Mouse (Mus musculus): ENCODE data around the gene Nyap1.

Nyap1 gene

GRCm38 (mm10) chr5:137770709-137771108 lies 29.3 kb upstream of the Nyap1 start:
- in situ Hi-C loops (cut with MboI, MseI): loop anchor here (10.0 kb wide), 1 partner anchor 476 kb away; the partner anchor contains the start of gene Ufsp1

GRCm38 (mm10) chr5:137768475-137768874 lies 27.1 kb upstream of the Nyap1 start:
- in situ Hi-C loops (cut with MboI, MseI): loop anchor here (10.0 kb wide), 1 partner anchor 244 kb away; no protein-coding TSS in a partner anchor

DNA sequence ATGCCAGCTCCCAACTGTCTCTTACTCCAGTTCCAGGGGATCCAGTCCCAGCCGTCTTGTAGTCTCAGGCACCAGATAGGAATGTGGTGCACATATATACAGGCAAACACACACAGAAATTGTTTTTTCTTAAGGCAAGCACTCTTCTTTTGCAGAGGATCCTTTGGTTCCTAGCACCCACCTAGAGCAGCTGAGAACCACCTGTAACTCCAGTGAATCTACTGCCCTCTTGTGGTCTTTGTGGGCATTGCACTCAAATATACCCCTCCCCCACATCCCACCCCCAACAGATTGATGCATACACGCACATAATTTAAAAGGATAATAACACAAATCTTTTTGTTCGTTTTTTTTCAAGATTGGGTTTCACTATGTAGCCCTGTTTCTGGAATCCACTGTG lies 24.9 kb upstream of the Nyap1 start:
- in situ Hi-C loops (cut with MboI, MseI): loop anchor here (10.0 kb wide), 1 partner anchor 241 kb away; no protein-coding TSS in a partner anchor

GRCm38 (mm10) chr5:137764609-137765340 lies 23.4 kb upstream of the Nyap1 start:
- in situ Hi-C loops (cut with MboI, MseI): loop anchor here (5.0 to 10.0 kb wide), 2 partner anchors 112 to 240 kb away; no protein-coding TSS in a partner anchor

DNA sequence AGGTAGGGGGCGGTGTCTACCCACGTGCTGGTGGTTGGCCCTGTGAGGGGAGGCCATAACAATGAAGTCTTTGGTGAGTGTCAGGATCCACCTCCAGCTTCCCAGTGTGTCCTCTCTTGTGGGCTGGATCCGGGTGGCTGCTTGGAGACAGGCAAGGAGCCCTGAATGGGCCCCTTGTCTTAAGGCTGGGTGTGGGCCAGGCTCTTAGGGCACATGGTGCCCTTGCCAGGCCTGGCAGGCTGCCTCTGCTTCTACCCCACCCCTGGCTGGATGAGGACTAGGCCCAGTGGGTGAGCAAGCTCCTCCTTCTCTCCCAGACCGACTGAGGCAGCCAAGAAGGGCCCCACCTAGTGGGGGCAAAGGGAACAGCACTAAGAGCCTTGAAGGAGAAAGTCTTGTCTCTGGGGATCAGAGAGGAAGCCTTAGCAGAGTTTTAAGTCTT lies 18.6 kb upstream of the Nyap1 start:
- in situ Hi-C loops (cut with MboI, MseI): loop anchor here (5.0 to 10.0 kb wide), 2 partner anchors 108 to 235 kb away; no protein-coding TSS in a partner anchor

- in situ Hi-C loops (cut with MboI, MseI): no loop called here
Observed at GRCm38 (mm10) chr5:137758921-137759534, 17.6 kb upstream of the Nyap1 start.

DNA sequence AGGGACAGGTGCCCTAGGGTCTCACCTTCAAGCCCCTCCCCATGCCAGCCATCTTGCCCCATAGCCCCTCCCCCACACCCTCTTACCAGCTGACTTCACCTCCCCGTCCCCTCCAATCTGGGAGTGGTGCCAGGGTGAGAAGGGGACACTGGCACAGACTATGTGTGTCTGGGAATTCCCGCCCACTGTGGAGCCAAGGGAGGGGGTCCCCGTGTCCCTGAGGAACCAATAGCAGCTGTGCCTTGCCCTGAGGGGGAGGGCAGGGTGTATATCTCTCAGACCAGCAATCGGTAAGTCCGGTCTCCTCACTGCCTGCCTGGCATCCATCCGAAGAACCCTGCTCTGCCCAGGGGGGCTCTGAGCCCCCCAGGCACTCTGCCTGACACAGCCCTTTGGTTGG lies 16.5 kb upstream of the Nyap1 start:
- in situ Hi-C loops (cut with MboI, MseI): no loop called here

GRCm38 (mm10) chr5:137756882-137757661 lies 15.7 kb upstream of the Nyap1 start:
- in situ Hi-C loops (cut with MboI, MseI): no loop called here

DNA sequence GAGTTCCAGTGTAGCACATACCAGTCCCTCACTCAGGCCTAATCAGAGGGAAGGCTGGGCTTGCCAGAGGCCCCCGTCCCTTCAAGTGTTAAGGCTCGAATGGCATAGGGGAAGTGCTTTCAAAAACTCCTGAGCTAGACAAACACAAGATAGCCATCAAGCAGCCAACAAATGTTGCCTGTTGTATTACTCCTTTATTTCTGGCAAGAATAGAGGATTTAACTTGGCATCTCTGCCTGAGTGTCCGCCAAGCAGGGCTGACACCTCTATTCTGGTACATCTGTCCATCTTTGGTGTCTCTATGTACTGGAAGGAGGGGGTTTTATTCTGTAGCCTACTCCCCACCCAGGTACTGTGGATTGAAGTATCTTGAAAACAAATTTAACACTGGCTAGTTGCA lies 14.7 kb upstream of the Nyap1 start:
- in situ Hi-C loops (cut with MboI, MseI): no loop called here

DNA sequence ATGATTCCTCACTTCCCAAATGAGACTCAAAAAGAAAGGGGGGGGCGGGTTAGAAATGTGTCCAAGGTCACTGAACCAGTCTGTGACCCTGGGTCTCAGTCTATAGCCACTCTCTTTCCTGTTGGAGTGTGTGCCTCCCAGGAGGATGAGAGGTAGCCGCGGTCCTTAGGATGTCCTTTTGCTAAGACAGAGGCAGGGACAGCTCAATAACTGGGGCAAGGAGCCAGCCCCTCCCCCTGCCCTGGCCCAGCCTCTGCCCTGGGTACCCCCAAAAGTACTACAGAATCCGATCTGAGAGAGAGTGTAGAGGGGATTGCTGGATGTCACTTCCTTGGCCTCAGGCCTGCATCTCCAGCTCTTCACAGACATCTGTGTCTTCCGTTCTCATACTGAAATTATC lies 14.0 kb upstream of the Nyap1 start:
- in situ Hi-C loops (cut with MboI, MseI): no loop called here

DNA sequence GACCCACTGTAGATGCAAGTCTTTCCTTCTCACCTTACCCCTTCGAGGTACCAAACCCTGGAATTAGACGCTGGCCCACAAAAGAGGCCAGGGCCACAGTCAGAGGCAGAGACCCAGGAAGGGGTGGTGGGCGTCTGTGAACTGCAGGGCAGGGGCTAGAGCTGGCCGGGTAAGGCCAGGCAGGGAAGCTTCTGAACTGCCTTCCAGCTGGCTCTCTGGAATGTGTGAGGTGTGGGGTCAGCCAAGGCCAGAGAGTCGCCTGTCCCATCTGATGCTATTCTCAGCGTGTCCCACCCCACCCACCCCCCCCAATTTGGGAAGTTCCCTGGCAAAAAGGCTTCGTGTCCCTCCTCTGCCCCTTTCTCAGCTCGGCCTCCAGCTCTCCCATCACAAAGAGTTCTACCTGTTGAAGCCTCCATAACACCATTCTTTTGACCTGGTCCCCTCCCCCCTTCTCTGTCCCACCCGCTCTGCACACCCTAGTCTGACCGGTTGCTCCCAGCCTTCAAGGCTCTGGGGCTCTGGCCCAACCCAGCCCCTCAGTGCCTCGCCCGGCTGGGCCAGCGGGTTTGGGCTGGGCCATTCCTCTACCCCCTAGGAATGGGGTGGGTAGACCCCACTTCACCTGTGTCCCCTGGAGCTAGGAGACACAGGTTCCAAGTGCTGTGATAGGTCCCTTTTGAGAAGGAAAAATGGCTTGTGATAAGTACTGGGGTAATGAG lies 11.9 kb upstream of the Nyap1 start:
- in situ Hi-C loops (cut with MboI, MseI): loop anchor here (5.0 kb wide), 1 partner anchor 71 kb away; the partner anchor contains the start of gene Agfg2

DNA sequence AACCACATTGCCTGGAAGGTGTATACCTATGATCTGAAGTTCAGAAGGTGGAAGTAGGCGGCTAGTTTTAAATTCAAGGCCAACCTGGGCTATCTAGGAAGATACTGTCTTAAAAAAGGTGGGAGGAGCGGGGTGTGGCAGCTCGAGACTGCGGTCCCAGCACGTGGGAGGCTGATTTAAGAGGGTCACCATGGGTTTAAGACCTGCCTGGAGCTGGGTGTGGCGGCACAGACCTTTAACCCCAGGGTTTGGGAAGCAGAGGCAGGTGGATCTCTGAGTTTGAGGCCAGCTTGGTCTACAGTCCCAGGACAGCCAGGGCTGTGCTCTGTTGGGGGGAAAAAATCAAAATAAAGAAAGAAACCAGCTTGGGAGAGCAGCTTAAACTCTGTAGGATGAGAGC lies 10.6 kb upstream of the Nyap1 start:
- in situ Hi-C loops (cut with MboI, MseI): loop anchor here (5.0 kb wide), 1 partner anchor 70 kb away; the partner anchor contains the start of gene Agfg2

- in situ Hi-C loops (cut with MboI, MseI): loop anchor here (5.0 kb wide), 1 partner anchor 69 kb away; the partner anchor contains the start of gene Agfg2
Observed at GRCm38 (mm10) chr5:137751221-137751887, 9.9 kb upstream of the Nyap1 start.

DNA sequence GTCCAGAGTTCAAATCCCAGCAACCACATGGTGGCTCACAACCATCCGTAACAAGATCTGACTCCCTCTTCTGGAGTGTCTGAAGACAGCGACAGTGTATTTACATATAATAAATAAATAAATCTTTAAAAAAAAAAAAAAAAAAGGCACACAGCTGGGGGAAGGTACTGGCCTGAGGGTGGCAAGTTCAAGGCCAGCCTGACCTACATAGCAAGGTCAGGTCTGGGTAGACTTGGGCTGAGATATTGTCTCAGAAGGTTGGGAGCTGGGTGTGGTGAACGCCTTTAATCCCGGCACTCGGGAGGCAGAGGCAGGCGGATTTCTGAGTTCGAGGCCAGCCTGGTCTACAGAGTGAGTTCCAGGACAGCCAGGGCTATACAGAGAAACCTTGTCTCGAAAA lies 8.8 kb upstream of the Nyap1 start:
- in situ Hi-C loops (cut with MboI, MseI): loop anchor here (5.0 kb wide), 1 partner anchor 68 kb away; the partner anchor contains the start of gene Agfg2

DNA sequence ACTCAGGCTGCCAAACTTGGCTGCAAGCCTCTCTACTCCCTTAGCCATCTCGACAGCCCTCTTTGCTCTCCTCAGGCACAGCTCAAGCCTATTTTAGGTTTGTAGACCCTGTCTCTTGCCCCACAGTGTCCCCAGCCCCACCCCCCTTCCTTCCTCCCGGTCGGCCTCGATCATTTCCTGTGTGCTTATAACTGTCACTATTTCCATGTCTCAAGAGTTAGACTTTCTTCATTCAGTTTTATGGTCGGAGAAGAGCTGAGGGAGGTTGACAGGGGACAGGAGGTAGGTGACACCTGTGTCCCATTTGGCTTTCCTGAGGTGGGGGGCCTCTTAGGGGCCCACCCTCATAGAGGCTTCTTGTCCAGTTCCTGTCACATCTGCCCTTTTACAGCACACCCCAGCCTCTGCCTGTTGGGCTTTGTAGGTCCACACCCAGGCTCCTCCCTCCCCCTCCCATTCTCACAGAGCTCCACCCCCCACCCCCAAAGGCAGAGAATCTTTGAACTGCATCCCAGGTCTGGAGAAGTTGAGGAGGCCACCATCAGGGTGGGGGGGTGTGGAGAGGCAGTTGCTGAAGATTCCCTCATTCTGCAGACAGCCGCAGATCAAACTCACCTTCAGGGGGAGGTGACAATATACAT lies 7.9 kb upstream of the Nyap1 start:
- in situ Hi-C loops (cut with MboI, MseI): loop anchor here (10.0 kb wide), 1 partner anchor 685 kb away; no protein-coding TSS in a partner anchor

GRCm38 (mm10) chr5:137748130-137748770 lies 6.8 kb upstream of the Nyap1 start:
- in situ Hi-C loops (cut with MboI, MseI): loop anchor here (10.0 kb wide), 1 partner anchor 683 kb away; no protein-coding TSS in a partner anchor

GRCm38 (mm10) chr5:137747326-137747961 lies 6.0 kb upstream of the Nyap1 start:
- in situ Hi-C loops (cut with MboI, MseI): loop anchor here (10.0 kb wide), 1 partner anchor 683 kb away; no protein-coding TSS in a partner anchor

- in situ Hi-C loops (cut with MboI, MseI): loop anchor here (10.0 kb wide), 1 partner anchor 682 kb away; no protein-coding TSS in a partner anchor
Observed at GRCm38 (mm10) chr5:137746851-137747325, 5.5 kb upstream of the Nyap1 start.
